Mouse (Mus musculus): ENCODE data around the gene Atmin.

DNA sequence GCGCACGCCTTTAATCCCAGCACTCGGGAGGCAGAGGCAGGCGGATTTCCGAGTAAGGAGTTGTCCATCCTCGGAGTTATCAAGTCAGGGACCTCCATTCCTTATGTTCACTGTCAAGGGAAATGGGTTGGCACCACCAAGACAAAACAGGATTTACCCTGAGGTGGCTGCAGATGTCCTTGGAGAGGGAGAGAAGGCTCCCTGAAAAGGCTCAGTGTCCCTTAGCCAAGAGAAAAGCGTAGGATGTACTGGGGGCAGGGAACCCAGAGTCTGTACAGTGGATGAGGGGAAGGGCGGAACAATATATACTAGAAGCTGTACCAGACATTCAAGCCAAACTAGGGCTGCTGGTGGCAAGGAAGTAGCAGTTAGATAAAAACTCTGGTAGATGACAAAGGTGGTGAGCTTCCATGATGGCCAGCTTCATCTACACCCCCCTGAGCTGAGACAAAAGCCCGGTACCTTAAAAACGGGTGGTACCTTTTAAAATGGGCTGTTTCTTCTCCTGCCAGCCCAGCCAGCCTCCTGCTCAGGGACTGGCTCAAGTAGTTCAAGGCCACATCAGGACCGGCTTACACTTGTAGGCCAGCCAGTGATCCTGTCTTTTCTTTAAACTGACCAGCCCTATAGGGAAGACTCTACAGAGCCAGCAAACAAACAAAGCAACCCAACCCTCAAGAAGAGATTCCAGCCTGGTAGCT is 51.0 kb downstream of the Atmin start:
- TF ChIP-seq CTCF (IDR thresholded peaks at IDR 0.05; ENCODE audit: borderline replicate concordance, extremely low read depth, insufficient read depth, insufficient read length) = no peak
- no peak for TF ChIP-seq POLR2A (IDR thresholded peaks at IDR 0.05; ENCODE audit: borderline replicate concordance, extremely low read depth, insufficient read depth, insufficient read length, poor library complexity, severe bottlenecking)
